Mouse (Mus musculus) limb, embryonic 14.5 days (tissue): ENCODE measurements around the gene Sp3. TPM values are rescaled to one million over a fixed set of nuclear protein-coding genes. Genes with fewer than 3 reads are reported as not detected.

Source experiments
- ATAC-seq: fragments of 200-750 bp; cut with Nextera tagmentation; 2 replicates; pipeline ENCODE4 v1.8.0; 2017; ENCODE audit warnings: low read depth, moderate number of reproducible peaks, moderate TSS enrichment; ENCODE audit not compliant: low FRiP score
- DNase-seq: peaks from one replicate; pipeline ENCODE4 v3.0.0-alpha.2; 2015; ENCODE audit warnings: low spot score
- H3K27ac ChIP-seq: fragments of 300-500 bp; sonication (generic); replicated peaks from 2 replicates; pipeline ENCODE4 v1.5.1; 2014; ENCODE audit warnings: low read depth, mild to moderate bottlenecking, low read length, moderate library complexity, mixed read lengths
- H3K27me3 ChIP-seq: fragments of 300-500 bp; sonication (generic); 2 replicates; pipeline ENCODE4 v1.6.1; 2014; ENCODE audit warnings: low read length, mixed read lengths; ENCODE audit not compliant: control insufficient read depth, insufficient read depth
- H3K36me3 ChIP-seq: fragments of 300-500 bp; sonication (generic); 2 replicates; pipeline ENCODE4 v1.6.1; 2014; ENCODE audit warnings: mild to moderate bottlenecking, low read length, moderate library complexity, mixed read lengths; ENCODE audit not compliant: control insufficient read depth, insufficient read depth
- H3K4me1 ChIP-seq: fragments of 300-500 bp; sonication (generic); 2 replicates; pipeline ENCODE4 v1.6.1; 2014; ENCODE audit warnings: antibody characterized with exemption, low read length, mixed read lengths; ENCODE audit not compliant: control insufficient read depth, insufficient read depth
- H3K4me2 ChIP-seq: fragments of 300-500 bp; sonication (generic); replicated peaks from 2 replicates; pipeline ENCODE4 v1.6.1; 2014; ENCODE audit warnings: low read depth, mild to moderate bottlenecking, low read length, moderate library complexity; ENCODE audit not compliant: severe bottlenecking
- H3K4me3 ChIP-seq: fragments of 300-500 bp; sonication (generic); replicated peaks from 2 replicates; pipeline ENCODE4 v1.5.1; 2014; ENCODE audit warnings: low read length
- H3K9ac ChIP-seq: fragments of 300-500 bp; sonication (generic); 2 replicates; pipeline ENCODE4 v1.6.1; 2014; ENCODE audit warnings: mild to moderate bottlenecking, low read depth, low read length, moderate library complexity; ENCODE audit not compliant: severe bottlenecking
- H3K9me3 ChIP-seq: fragments of 300-500 bp; sonication (generic); 2 replicates; pipeline ENCODE4 v1.6.1; 2016; ENCODE audit warnings: low read length; ENCODE audit not compliant: control insufficient read depth
- POLR2A ChIP-seq: fragments of 200-500 bp; IDR thresholded peaks from 2 replicates; pipeline ENCODE4 v1.8.0; 2012; ENCODE audit warnings: inconsistent platforms, mild to moderate bottlenecking, moderate library complexity, borderline replicate concordance; ENCODE audit not compliant: insufficient read depth, insufficient read length; ENCODE audit errors: extremely low read depth
- WGBS: fragments of 180-500 bp; shearing (Covaris S2); extraction: QIAGEN DNeasy Blood & Tissue Kit; methylation state at CpG from one replicate; pipeline ENCODE4 v1.1.7; 2014; 5-methylcytosine and 5-hydroxymethylcytosine counted together
- polyA plus RNA-seq, 2 experiments: library from polyadenylated mRNA; depleted of rRNA in 1 of 2; stranded (reverse) in 1 of 2; unstranded in 1 of 2; fragments of >200 nt; fragmentation: Nextera tagmentation in 1 of 2; extraction: Ambion mirVana in 1 of 2; gene quantifications; 2 replicates each; pipeline versions ENCODE4 v1.2.1 to v1.2.3; 2012 to 2014

Sp3 gene
- polyA plus RNA-seq (2012; rRNA removed): 40.3 and 42.4 TPM in 2 replicates
- 70.1 and 75.2 TPM in 2 replicates for polyA plus RNA-seq (2014; fragmentation: Nextera tagmentation; extraction: Ambion mirVana)

- TF ChIP-seq POLR2A: peak; percentile 78; the same call in 1 of the 2 replicates
- WGBS: under 1% methylated on average over 44 of the region's 64 CpGs
- ATAC-seq (peak; percentile 87), DNase-seq (peak; percentile 98)
- peaks cover 20% of the 10 kb centered on the region for H3K4me1 ChIP-seq
- no peaks in the 10 kb centered on the region for H3K27me3 ChIP-seq
- H3K36me3 ChIP-seq: 0 out of 2 replicates have a peak, but pooled peaks cover 8% of the 10 kb centered on the region
- peak within 1 kb of the TSS; percentile 100 for H3K27ac ChIP-seq
- H3K4me2 ChIP-seq: peak within 1 kb of the TSS; percentile 56
- H3K9me3 ChIP-seq: no peaks in the 10 kb centered on the region
- H3K4me3 ChIP-seq: peak within 1 kb of the TSS; percentile 89
- peak within 1 kb of the TSS; percentile 100 for H3K9ac ChIP-seq
These were observed at the start of gene Sp3 for GRCm38 (mm10) chr2:72980337-72981074. Sp3 (minus strand) TSS chr2:72980446.

- no peak overlapping the region for H3K9ac ChIP-seq
- no peaks in the 10 kb centered on the region for H3K27me3 ChIP-seq
- 90% methylated on average over 3 of the region's 3 CpGs for WGBS
- no peaks in the 10 kb centered on the region for H3K36me3 ChIP-seq
- H3K4me3 ChIP-seq: no peak overlapping the region
- DNase-seq: no peak
- no peak for ATAC-seq
- H3K27ac ChIP-seq: no peak overlapping the region
- H3K4me1 ChIP-seq: no peaks in the 10 kb centered on the region
- no peaks in the 10 kb centered on the region for H3K9me3 ChIP-seq
- no peak overlapping the region for H3K4me2 ChIP-seq
- TF ChIP-seq POLR2A: no peak
These were observed 49.6 kb upstream of the Sp3 start for GRCm38 (mm10) chr2:73029846-73030245.

DNA sequence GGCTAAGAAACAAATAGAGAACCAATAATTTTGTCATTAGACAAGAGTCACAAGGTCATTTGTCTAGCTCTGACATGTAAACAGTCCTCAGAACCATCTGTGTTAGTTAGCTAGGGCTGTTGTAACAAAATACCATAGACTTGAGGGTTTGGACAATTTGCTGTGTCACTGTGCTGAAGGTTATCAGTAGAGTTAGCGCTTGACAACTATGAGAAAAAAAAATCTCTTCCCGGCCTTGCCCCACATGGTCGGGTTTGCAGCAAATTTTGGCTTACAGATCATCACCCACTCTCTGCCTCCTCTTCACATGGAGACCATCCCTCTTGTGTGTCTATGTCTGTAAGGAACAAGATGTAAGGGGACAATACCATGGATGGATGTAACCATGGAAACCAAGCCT lies 47.8 kb upstream of the Sp3 start:
- Histone ChIP-seq H3K9ac (no peak overlapping the region), H3K36me3 (no peaks in the 10 kb centered on the region), H3K27me3 (no peaks in the 10 kb centered on the region), H3K27ac (no peak overlapping the region), H3K9me3 (no peaks in the 10 kb centered on the region), H3K4me1 (no peaks in the 10 kb centered on the region), H3K4me3 (no peak overlapping the region), H3K4me2 (no peak overlapping the region)
- WGBS: 81% methylated on average over 3 of the region's 3 CpGs
- DNase-seq (no peak), ATAC-seq (no peak)
- no peak for TF ChIP-seq POLR2A

DNA sequence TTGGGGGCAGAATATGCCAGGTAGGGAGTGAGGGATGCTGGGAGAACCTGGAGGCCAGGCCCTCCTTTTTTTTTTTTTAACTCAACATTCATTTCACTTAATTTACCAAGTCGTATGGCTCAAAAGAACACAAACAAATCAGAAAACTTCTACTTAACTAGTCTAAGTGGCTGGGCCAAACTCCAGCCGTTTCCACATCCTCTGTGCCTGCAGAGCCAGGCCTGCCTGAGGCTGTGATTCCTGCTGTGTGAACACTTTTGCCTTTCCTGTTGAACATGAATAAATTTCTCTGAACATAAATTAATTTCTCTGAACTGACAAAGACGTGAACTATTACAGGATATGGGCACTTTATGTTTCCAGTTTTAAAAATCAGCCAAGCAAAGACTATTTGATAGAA lies 46.9 kb upstream of the Sp3 start:
- 10% methylated on average over 3 of the region's 3 CpGs for WGBS

GRCm38 (mm10) chr2:73023803-73024202 lies 43.6 kb upstream of the Sp3 start:
- no peak overlapping the region for H3K4me3 ChIP-seq
- H3K9ac ChIP-seq: no peak overlapping the region
- no peaks in the 10 kb centered on the region for H3K36me3 ChIP-seq
- no peak overlapping the region for H3K4me2 ChIP-seq
- no peak for ATAC-seq
- TF ChIP-seq POLR2A: no peak
- no peak for DNase-seq
- no peaks in the 10 kb centered on the region for H3K9me3 ChIP-seq
- 37% methylated on average over 6 of the region's 6 CpGs for WGBS
- H3K27me3 ChIP-seq: no peaks in the 10 kb centered on the region
- no peaks in the 10 kb centered on the region for H3K4me1 ChIP-seq
- H3K27ac ChIP-seq: no peak overlapping the region

More for the DNA sequence above, 46.9 kb upstream of the Sp3 start:
- H3K4me2 ChIP-seq: no peak overlapping the region
- DNase-seq (no peak), ATAC-seq (no peak)
- H3K9ac ChIP-seq: no peak overlapping the region
- H3K4me1 ChIP-seq: no peaks in the 10 kb centered on the region
- no peak overlapping the region for H3K4me3 ChIP-seq
- no peaks in the 10 kb centered on the region for H3K36me3 ChIP-seq
- H3K27ac ChIP-seq: no peak overlapping the region
- no peaks in the 10 kb centered on the region for H3K9me3 ChIP-seq
- no peaks in the 10 kb centered on the region for H3K27me3 ChIP-seq
- no peak for TF ChIP-seq POLR2A

DNA sequence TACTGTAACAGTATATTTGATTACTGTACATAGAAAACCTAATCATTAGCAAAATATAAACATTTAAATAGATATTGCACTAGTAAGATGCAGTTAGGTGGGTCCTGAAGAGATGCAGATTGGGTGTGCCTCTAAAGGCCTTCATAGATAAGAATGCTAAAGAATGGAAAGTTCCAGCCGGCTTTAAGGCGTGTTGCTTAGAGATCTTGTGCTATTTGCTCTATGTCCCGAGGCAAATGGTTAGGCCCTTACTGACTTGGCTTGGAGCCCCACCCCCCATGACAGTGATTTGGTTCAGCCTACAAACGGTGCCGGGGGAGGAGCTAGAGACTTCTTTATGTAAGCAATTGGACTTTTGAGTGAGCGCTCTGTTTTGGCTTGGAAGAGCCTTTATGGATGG lies 40.8 kb upstream of the Sp3 start:
- no peak overlapping the region for H3K4me3 ChIP-seq
- DNase-seq (no peak), ATAC-seq (no peak)
- H3K4me2 ChIP-seq: no peak overlapping the region
- no peak overlapping the region for H3K9ac ChIP-seq
- no peak for TF ChIP-seq POLR2A
- 83% methylated on average over 6 of the region's 6 CpGs for WGBS
- no peaks in the 10 kb centered on the region for H3K4me1 ChIP-seq
- no peaks in the 10 kb centered on the region for H3K9me3 ChIP-seq
- H3K36me3 ChIP-seq: no peaks in the 10 kb centered on the region
- no peak overlapping the region for H3K27ac ChIP-seq
- H3K27me3 ChIP-seq: no peaks in the 10 kb centered on the region
